Mouse (Mus musculus) hindbrain, embryonic 15.5 days (tissue): Measurements from ENCODE around the gene Cgnl1. TPM values are rescaled to one million over a fixed set of nuclear protein-coding genes. Genes with fewer than 3 reads are reported as not detected.

ENCODE experiments used
- ATAC-seq: fragments of 200-750 bp; cut with Nextera tagmentation; 2 replicates; pipeline ENCODE4 v1.8.0; 2017; ENCODE audit warnings: low read depth, moderate number of reproducible peaks, moderate TSS enrichment; ENCODE audit not compliant: low FRiP score
- H3K27ac ChIP-seq: fragments of 300-500 bp; sonication (generic); replicated peaks from 2 replicates; pipeline ENCODE4 v1.5.1; 2015; ENCODE audit warnings: mild to moderate bottlenecking, inconsistent platforms
- H3K27me3 ChIP-seq: fragments of 300-500 bp; sonication (generic); 2 replicates; pipeline ENCODE4 v1.6.1; 2015; ENCODE audit warnings: control low read depth, inconsistent platforms
- H3K36me3 ChIP-seq: fragments of 300-500 bp; sonication (generic); 2 replicates; pipeline ENCODE4 v1.6.1; 2015; ENCODE audit warnings: control low read depth, inconsistent platforms
- H3K4me1 ChIP-seq: fragments of 300-500 bp; sonication (generic); replicated peaks from 2 replicates; pipeline ENCODE4 v1.6.1; 2015; ENCODE audit warnings: control low read depth, inconsistent platforms
- H3K4me2 ChIP-seq: fragments of 300-500 bp; sonication (generic); 2 replicates; pipeline ENCODE4 v1.6.1; 2015; ENCODE audit warnings: moderate library complexity, mild to moderate bottlenecking, inconsistent platforms
- H3K4me3 ChIP-seq: fragments of 300-500 bp; sonication (generic); 2 replicates; pipeline ENCODE4 v1.5.1; 2015; ENCODE audit warnings: mild to moderate bottlenecking, inconsistent platforms
- H3K9ac ChIP-seq: fragments of 300-500 bp; sonication (generic); 2 replicates; pipeline ENCODE4 v1.6.1; 2015; ENCODE audit warnings: inconsistent platforms
- H3K9me3 ChIP-seq: fragments of 300-500 bp; sonication (generic); 2 replicates; pipeline ENCODE4 v1.6.1; 2016; ENCODE audit warnings: control low read depth, inconsistent platforms
- WGBS: fragments of 180-500 bp; shearing (Covaris S2); methylation state at CpG from one replicate; pipeline ENCODE4 v1.1.7; 2015; 5-methylcytosine and 5-hydroxymethylcytosine counted together
- polyA plus RNA-seq: library from polyadenylated mRNA; unstranded; fragments of >200 nt; fragmentation: Nextera tagmentation; extraction: Ambion mirVana; gene quantifications from 2 replicates; pipeline ENCODE4 v1.2.1, GENCODE M21; 2015

The Cgnl1 gene
- polyA plus RNA-seq, 1 experiment from 2014 or later, result 6.7 TPM

GRCm38 (mm10) chr9:71660540-71660939 is 110.9 kb downstream of the Cgnl1 start:
- H3K4me3 ChIP-seq, result no peak overlapping the region
- no peaks in the 10 kb centered on the region for H3K36me3 ChIP-seq
- no peaks in the 10 kb centered on the region for H3K27me3 ChIP-seq
- no peak for ATAC-seq
- WGBS, result 63% methylated on average over 9 of the region's 9 CpGs
- no peaks in the 10 kb centered on the region for H3K9me3 ChIP-seq
- H3K4me1 ChIP-seq, result 0 out of 2 replicates have a peak, but pooled peaks cover 7% of the 10 kb centered on the region
- H3K9ac ChIP-seq, result no peak overlapping the region
- H3K27ac ChIP-seq, result 0 out of 2 replicates have a peak overlapping the region, but pooled peaks have one; percentile 15
- H3K4me2 ChIP-seq, result no peak overlapping the region

- H3K9me3 ChIP-seq, result no peaks in the 10 kb centered on the region
- H3K27me3 ChIP-seq, result no peaks in the 10 kb centered on the region
- ATAC-seq, result no peak
- H3K4me1 ChIP-seq, result 0 out of 2 replicates have a peak, but pooled peaks cover 7% of the 10 kb centered on the region
- WGBS, result 53% methylated on average over 5 of the region's 5 CpGs
- no peak overlapping the region for H3K27ac ChIP-seq
- no peaks in the 10 kb centered on the region for H3K36me3 ChIP-seq
- H3K4me2 ChIP-seq, result no peak overlapping the region
- H3K9ac ChIP-seq, result no peak overlapping the region
- no peak overlapping the region for H3K4me3 ChIP-seq
Observed at GRCm38 (mm10) chr9:71659681-71660080, 111.7 kb downstream of the Cgnl1 start.

- 97% methylated on average over 1 of the region's 1 CpGs for WGBS
Observed at GRCm38 (mm10) chr9:71657199-71657598, 114.2 kb downstream of the Cgnl1 start.

GRCm38 (mm10) chr9:71654861-71655260 is 116.5 kb downstream of the Cgnl1 start:
- WGBS, result 83% methylated on average over 3 of the region's 3 CpGs
- no peak overlapping the region for H3K27ac ChIP-seq
- H3K9me3 ChIP-seq, result no peaks in the 10 kb centered on the region
- no peak overlapping the region for H3K9ac ChIP-seq
- no peak for ATAC-seq
- H3K4me2 ChIP-seq, result no peak overlapping the region
- H3K4me1 ChIP-seq, result 0 out of 2 replicates have a peak, but pooled peaks cover 4% of the 10 kb centered on the region
- no peak overlapping the region for H3K4me3 ChIP-seq
- H3K27me3 ChIP-seq, result no peaks in the 10 kb centered on the region
- H3K36me3 ChIP-seq, result no peaks in the 10 kb centered on the region

More at GRCm38 (mm10) chr9:71657199-71657598, 114.2 kb downstream of the Cgnl1 start:
- Histone ChIP-seq H3K4me3 (no peak overlapping the region), H3K4me2 (no peak overlapping the region), H3K9me3 (no peaks in the 10 kb centered on the region), H3K27me3 (no peaks in the 10 kb centered on the region), H3K27ac (no peak overlapping the region), H3K4me1 (0 out of 2 replicates have a peak, but pooled peaks cover 7% of the 10 kb centered on the region), H3K36me3 (no peaks in the 10 kb centered on the region), H3K9ac (no peak overlapping the region)
- no peak for ATAC-seq

- ATAC-seq, result 0 out of 2 replicates have a peak, but pooled peaks have one; percentile 45
- no peaks in the 10 kb centered on the region for H3K9me3 ChIP-seq
- H3K4me1 ChIP-seq, result no peaks in the 10 kb centered on the region
- no peak overlapping the region for H3K4me2 ChIP-seq
- H3K27me3 ChIP-seq, result no peaks in the 10 kb centered on the region
- H3K36me3 ChIP-seq, result no peaks in the 10 kb centered on the region
- no peak overlapping the region for H3K27ac ChIP-seq
- no peak overlapping the region for H3K9ac ChIP-seq
- H3K4me3 ChIP-seq, result no peak overlapping the region
- 29% methylated on average over 6 of the region's 6 CpGs for WGBS
Observed at GRCm38 (mm10) chr9:71646115-71646514, 125.3 kb downstream of the Cgnl1 start.

- H3K4me3 ChIP-seq, result no peak overlapping the region
Observed at GRCm38 (mm10) chr9:71643611-71644010, 127.8 kb downstream of the Cgnl1 start.

GRCm38 (mm10) chr9:71642270-71642669 is 129.1 kb downstream of the Cgnl1 start:
- no peaks in the 10 kb centered on the region for H3K27me3 ChIP-seq
- WGBS, result 95% methylated on average over 3 of the region's 3 CpGs
- no peak overlapping the region for H3K4me2 ChIP-seq

More at GRCm38 (mm10) chr9:71643611-71644010, 127.8 kb downstream of the Cgnl1 start:
- H3K27ac ChIP-seq, result no peak overlapping the region
- 97% methylated on average over 4 of the region's 4 CpGs for WGBS
- no peak for ATAC-seq
- no peak overlapping the region for H3K9ac ChIP-seq
- H3K4me1 ChIP-seq, result no peaks in the 10 kb centered on the region
- no peaks in the 10 kb centered on the region for H3K36me3 ChIP-seq
- no peak overlapping the region for H3K4me2 ChIP-seq
- no peaks in the 10 kb centered on the region for H3K9me3 ChIP-seq
- H3K27me3 ChIP-seq, result no peaks in the 10 kb centered on the region

GRCm38 (mm10) chr9:71640361-71640927 is 131.0 kb downstream of the Cgnl1 start:
- H3K36me3 ChIP-seq, result no peaks in the 10 kb centered on the region
- no peak for ATAC-seq
- WGBS, result 68% methylated on average over 4 of the region's 4 CpGs
- no peaks in the 10 kb centered on the region for H3K9me3 ChIP-seq
- no peak overlapping the region for H3K4me2 ChIP-seq
- H3K4me3 ChIP-seq, result no peak overlapping the region
- H3K27me3 ChIP-seq, result no peaks in the 10 kb centered on the region
- no peak overlapping the region for H3K9ac ChIP-seq
- H3K27ac ChIP-seq, result no peak overlapping the region
- H3K4me1 ChIP-seq, result peaks cover 9% of the 10 kb centered on the region

More at GRCm38 (mm10) chr9:71642270-71642669, 129.1 kb downstream of the Cgnl1 start:
- Histone ChIP-seq H3K4me3 (no peak overlapping the region), H3K27ac (no peak overlapping the region), H3K9me3 (no peaks in the 10 kb centered on the region), H3K9ac (no peak overlapping the region), H3K36me3 (no peaks in the 10 kb centered on the region), H3K4me1 (peaks cover under 1% of the 10 kb centered on the region; the same call in 1 of the 2 replicates)
- ATAC-seq, result no peak

GRCm38 (mm10) chr9:71638198-71638597 is 133.2 kb downstream of the Cgnl1 start:
- Histone ChIP-seq H3K36me3 (no peaks in the 10 kb centered on the region), H3K4me2 (no peak overlapping the region), H3K27ac (no peak overlapping the region), H3K4me1 (peaks cover 9% of the 10 kb centered on the region), H3K9me3 (no peaks in the 10 kb centered on the region), H3K27me3 (no peaks in the 10 kb centered on the region), H3K9ac (no peak overlapping the region), H3K4me3 (no peak overlapping the region)
- no peak for ATAC-seq
- WGBS, result 63% methylated on average over 11 of the region's 11 CpGs

GRCm38 (mm10) chr9:71636854-71637253 is 134.5 kb downstream of the Cgnl1 start:
- H3K4me1 ChIP-seq, result peaks cover 9% of the 10 kb centered on the region
- H3K9me3 ChIP-seq, result no peaks in the 10 kb centered on the region
- no peak overlapping the region for H3K4me3 ChIP-seq
- H3K9ac ChIP-seq, result no peak overlapping the region
- no peak for ATAC-seq
- H3K36me3 ChIP-seq, result no peaks in the 10 kb centered on the region
- H3K27me3 ChIP-seq, result no peaks in the 10 kb centered on the region
- no peak overlapping the region for H3K4me2 ChIP-seq
- H3K27ac ChIP-seq, result 0 out of 2 replicates have a peak overlapping the region, but pooled peaks have one; percentile 28
- 70% methylated on average over 1 of the region's 1 CpGs for WGBS

- Histone ChIP-seq H3K9ac (no peak overlapping the region), H3K36me3 (no peaks in the 10 kb centered on the region), H3K4me1 (peaks cover 9% of the 10 kb centered on the region), H3K4me2 (no peak overlapping the region), H3K27ac (0 out of 2 replicates have a peak overlapping the region, but pooled peaks have one; percentile 28), H3K4me3 (no peak overlapping the region), H3K9me3 (no peaks in the 10 kb centered on the region), H3K27me3 (no peaks in the 10 kb centered on the region)
- 57% methylated on average over 1 of the region's 1 CpGs for WGBS
- ATAC-seq, result no peak
Observed at GRCm38 (mm10) chr9:71635627-71636026, 135.8 kb downstream of the Cgnl1 start.

GRCm38 (mm10) chr9:71634916-71635315 is 136.5 kb downstream of the Cgnl1 start:
- Histone ChIP-seq H3K9me3 (no peaks in the 10 kb centered on the region), H3K4me1 (peaks cover 9% of the 10 kb centered on the region), H3K9ac (no peak overlapping the region), H3K36me3 (no peaks in the 10 kb centered on the region), H3K27me3 (no peaks in the 10 kb centered on the region), H3K4me3 (no peak overlapping the region), H3K4me2 (no peak overlapping the region), H3K27ac (no peak overlapping the region)
- WGBS, result 91% methylated on average over 2 of the region's 2 CpGs
- ATAC-seq, result no peak
